Mouse (Mus musculus) testis, adult 2 months (tissue): ENCODE results near the gene Gm15114. TPM values are rescaled to one million over a fixed set of nuclear protein-coding genes. Genes with fewer than 3 reads are reported as not detected.
"Not testable (repeated sequence)": the region's sequence is repeated elsewhere in the genome, so short reads cannot be mapped to it uniquely, and the experiment has no call there.

Source experiments
- H3K27ac ChIP-seq: fragments of 200-500 bp; 2 replicates; pipeline ENCODE4 v1.5.1; 2012; ENCODE audit warnings: low read depth, low read length; ENCODE audit not compliant: control insufficient read depth, insufficient read depth
- H3K27me3 ChIP-seq: fragments of 200-500 bp; 2 replicates; pipeline ENCODE4 v1.6.1; 2012; ENCODE audit warnings: mild to moderate bottlenecking, low read length, moderate library complexity; ENCODE audit not compliant: control insufficient read depth, insufficient read depth
- H3K36me3 ChIP-seq: fragments of 200-500 bp; 2 replicates; pipeline ENCODE4 v1.6.1; 2012; ENCODE audit warnings: mild to moderate bottlenecking, low read length; ENCODE audit not compliant: control insufficient read depth, insufficient read depth
- H3K4me1 ChIP-seq: fragments of 200-500 bp; 2 replicates; pipeline ENCODE4 v1.6.1; 2012; ENCODE audit warnings: low read length; ENCODE audit not compliant: control insufficient read depth, insufficient read depth
- H3K4me3 ChIP-seq: fragments of 200-500 bp; 2 replicates; pipeline ENCODE4 v1.5.1; 2012; ENCODE audit warnings: low read depth, mild to moderate bottlenecking, low read length, moderate library complexity, mixed read lengths; ENCODE audit not compliant: control insufficient read depth
- polyA plus RNA-seq: library from polyadenylated mRNA; depleted of rRNA; stranded (reverse); fragments of >200 nt; gene quantifications from 2 replicates; pipeline ENCODE4 v1.2.3, GENCODE M21; 2012; rRNA removed

The Gm15114 gene
- 0.45 and 0.63 TPM in 2 replicates for polyA plus RNA-seq

DNA sequence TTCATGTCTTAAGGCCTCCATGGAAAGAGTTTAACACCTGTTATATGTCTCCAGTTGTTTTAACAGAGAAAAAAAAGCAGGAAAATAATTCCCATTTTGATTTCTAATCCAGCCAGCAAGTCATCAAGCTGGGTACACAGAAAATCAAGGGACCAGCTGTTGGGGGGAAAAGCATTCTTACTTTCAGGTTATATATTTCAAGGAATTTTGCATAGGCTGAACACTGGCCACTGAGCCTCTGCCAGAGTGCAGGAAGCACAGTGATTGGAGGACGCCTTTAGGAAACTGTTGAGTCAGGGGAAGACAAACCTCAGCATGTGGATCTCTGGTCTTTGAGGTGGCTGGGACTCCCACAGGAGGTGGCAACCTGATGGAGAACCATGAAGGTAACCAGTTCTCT lies at the start of gene Gm15114:
TSS of gene Gm15114 (plus strand) at position 301 of the 400 bp plus-strand sequence.
- H3K4me1 ChIP-seq, H3K4me3 ChIP-seq, H3K27ac ChIP-seq, H3K36me3 ChIP-seq, H3K27me3 ChIP-seq: not testable (repeated sequence)

Other genes with a start within 250 kb of the Gm15114 start
- 0.38 and 0.43 TPM in 2 replicates for gene Gm8334, start 126.2 kb downstream of the Gm15114 start, polyA plus RNA-seq
- 0.55 and 1.1 TPM in 2 replicates for gene Gm15127, start 174.6 kb downstream of the Gm15114 start, polyA plus RNA-seq